Mouse (Mus musculus): ENCODE measurements around the gene Nsun6. TPM values are rescaled to one million over a fixed set of nuclear protein-coding genes. Genes with fewer than 3 reads are reported as not detected.

Nsun6 gene
- polyA plus RNA-seq, 2 experiments, result 1.6 to 3.2 TPM

GRCm38 (mm10) chr2:15058227-15058626 lies 3.4 kb upstream of the Nsun6 start:
- no peaks in the 10 kb centered on the region for H3K9me3 ChIP-seq (ENCODE audit: control insufficient read depth, low read length)
- WGBS (ENCODE audit: insufficient replicate concordance), result 77% methylated on average over 5 of the region's 5 CpGs
- peaks cover 0 to 5% of the 10 kb centered on the region in 2 experiments; a peak in 3 of 4 replicates for H3K4me1 ChIP-seq (replicated peaks; ENCODE audit: control insufficient read depth in 2 of 2, insufficient read depth in 2 of 2, low read length in 1 of 2)
- ATAC-seq (ENCODE audit: insufficient read depth) (no peak), DNase-seq (ENCODE audit: low read depth in 3 of 3, low spot score in 3 of 3) (no peak)
- no peak overlapping the region for H3K27ac ChIP-seq
- no peak overlapping the region for H3K9ac ChIP-seq (replicated peaks)
- H3K4me2 ChIP-seq (ENCODE audit: low read depth), result no peak overlapping the region
- no peaks in the 10 kb centered on the region for H3K36me3 ChIP-seq (replicated peaks; ENCODE audit: control insufficient read depth, insufficient read depth, low read depth)
- no peak for TF ChIP-seq CTCF (IDR thresholded peaks at IDR 0.05; ENCODE audit: low read depth)
- TF ChIP-seq EP300 (IDR thresholded peaks at IDR 0.05; ENCODE audit: low read depth), result no peak
- no peaks in the 10 kb centered on the region for H3K27me3 ChIP-seq (ENCODE audit: control insufficient read depth, insufficient read depth, low read length)
- H3K4me3 ChIP-seq (ENCODE audit: insufficient read depth in 1 of 2, low read depth in 2 of 2, low read length in 2 of 2), result no peak overlapping the region

GRCm38 (mm10) chr2:15055741-15056151 lies 877 bp upstream of the Nsun6 start:
- DNase-seq (ENCODE audit: low read depth in 3 of 3, low spot score in 3 of 3) (peak in 1 of 3 experiments; percentile 13), ATAC-seq (ENCODE audit: insufficient read depth) (no peak)

GRCm38 (mm10) chr2:15054496-15054895 lies 373 bp downstream of the Nsun6 start:
- Histone ChIP-seq H3K27ac (peak overlapping the region; percentile 16), H3K9me3 (ENCODE audit: control insufficient read depth, low read length) (no peaks in the 10 kb centered on the region), H3K4me3 (ENCODE audit: insufficient read depth in 1 of 2, low read depth in 2 of 2, low read length in 2 of 2) (peak overlapping the region; percentile 69 to 88), H3K4me2 (ENCODE audit: low read depth) (peak overlapping the region; percentile 75), H3K4me1 (replicated peaks; ENCODE audit: control insufficient read depth in 2 of 2, insufficient read depth in 2 of 2, low read length in 1 of 2) (peaks cover 3 to 5% of the 10 kb centered on the region in 2 experiments), H3K27me3 (ENCODE audit: control insufficient read depth, insufficient read depth, low read length) (no peaks in the 10 kb centered on the region), H3K36me3 (replicated peaks; ENCODE audit: control insufficient read depth, insufficient read depth, low read depth) (no peaks in the 10 kb centered on the region), H3K9ac (replicated peaks) (peak overlapping the region; percentile 72)
- DNase-seq (ENCODE audit: low read depth in 3 of 3, low spot score in 3 of 3), result no peak
- ATAC-seq (ENCODE audit: insufficient read depth), result peak; percentile 27; the same call in 1 of the 2 replicates
- TF ChIP-seq EP300 (IDR thresholded peaks at IDR 0.05; ENCODE audit: low read depth) (no peak), CTCF (IDR thresholded peaks at IDR 0.05; ENCODE audit: low read depth) (no peak)
- WGBS (ENCODE audit: insufficient replicate concordance), result 29% methylated on average over 10 of the region's 10 CpGs

More at GRCm38 (mm10) chr2:15055741-15056151, 877 bp upstream of the Nsun6 start:
- Histone ChIP-seq H3K4me2 (ENCODE audit: low read depth) (peak overlapping the region; percentile 75), H3K4me1 (replicated peaks; ENCODE audit: control insufficient read depth in 2 of 2, insufficient read depth in 2 of 2, low read length in 1 of 2) (peaks cover 0 to 5% of the 10 kb centered on the region in 2 experiments; a peak in 3 of 4 replicates), H3K27ac (peak overlapping the region; percentile 1), H3K4me3 (ENCODE audit: insufficient read depth in 1 of 2, low read depth in 2 of 2, low read length in 2 of 2) (peak overlapping the region; percentile 69 to 87), H3K9me3 (ENCODE audit: control insufficient read depth, low read length) (no peaks in the 10 kb centered on the region), H3K27me3 (ENCODE audit: control insufficient read depth, insufficient read depth, low read length) (no peaks in the 10 kb centered on the region), H3K36me3 (replicated peaks; ENCODE audit: control insufficient read depth, insufficient read depth, low read depth) (no peaks in the 10 kb centered on the region), H3K9ac (replicated peaks) (peak overlapping the region; percentile 78)
- TF ChIP-seq EP300 (IDR thresholded peaks at IDR 0.05; ENCODE audit: low read depth), result no peak
- no peak for TF ChIP-seq CTCF (IDR thresholded peaks at IDR 0.05; ENCODE audit: low read depth)
- under 1% methylated on average over 15 of the region's 15 CpGs for WGBS (ENCODE audit: insufficient replicate concordance)

GRCm38 (mm10) chr2:15049117-15049873 lies 5.6 kb downstream of the Nsun6 start, which contains the start of gene Arl5b:
TSS of gene Arl5b (plus strand) at chr2:15049395.
- peaks cover 5 to 7% of the 10 kb centered on the region in 2 experiments for H3K4me1 ChIP-seq (replicated peaks; ENCODE audit: control insufficient read depth in 2 of 2, insufficient read depth in 2 of 2, low read length in 1 of 2)
- peak; percentile 99 for ATAC-seq (ENCODE audit: insufficient read depth)
- no peaks in the 10 kb centered on the region for H3K36me3 ChIP-seq (replicated peaks; ENCODE audit: control insufficient read depth, insufficient read depth, low read depth)
- H3K9me3 ChIP-seq (ENCODE audit: control insufficient read depth, low read length), result no peaks in the 10 kb centered on the region
- 6% methylated on average over 20 of the region's 20 CpGs for WGBS (ENCODE audit: insufficient replicate concordance)
- H3K27me3 ChIP-seq (ENCODE audit: control insufficient read depth, insufficient read depth, low read length), result no peaks in the 10 kb centered on the region
- peak within 1 kb of the TSS; percentile 76 to 99 for H3K4me3 ChIP-seq (ENCODE audit: insufficient read depth in 1 of 2, low read depth in 2 of 2, low read length in 2 of 2)
- peak within 1 kb of the TSS; percentile 85 for H3K4me2 ChIP-seq (ENCODE audit: low read depth)
- H3K27ac ChIP-seq, result peak within 1 kb of the TSS; percentile 85
- peak within 1 kb of the TSS; percentile 81 for H3K9ac ChIP-seq (replicated peaks)
- peak; percentile 26; the same call in 1 of the 2 replicates for TF ChIP-seq CTCF (IDR thresholded peaks at IDR 0.05; ENCODE audit: low read depth)
- no peak for TF ChIP-seq EP300 (IDR thresholded peaks at IDR 0.05; ENCODE audit: low read depth)
- DNase-seq (ENCODE audit: low read depth in 3 of 3, low spot score in 3 of 3), result peak; percentile 88 to 94 (median 90)

- Histone ChIP-seq H3K4me1 (replicated peaks; ENCODE audit: control insufficient read depth in 2 of 2, insufficient read depth in 2 of 2, low read length in 1 of 2) (no peaks in the 10 kb centered on the region), H3K27ac (no peak overlapping the region), H3K36me3 (replicated peaks; ENCODE audit: control insufficient read depth, insufficient read depth, low read depth) (no peaks in the 10 kb centered on the region), H3K27me3 (ENCODE audit: control insufficient read depth, insufficient read depth, low read length) (no peaks in the 10 kb centered on the region), H3K9ac (replicated peaks) (no peak overlapping the region), H3K4me3 (ENCODE audit: insufficient read depth in 1 of 2, low read depth in 2 of 2, low read length in 2 of 2) (no peak overlapping the region), H3K4me2 (ENCODE audit: low read depth) (no peak overlapping the region), H3K9me3 (ENCODE audit: control insufficient read depth, low read length) (no peaks in the 10 kb centered on the region)
- DNase-seq (ENCODE audit: low read depth in 3 of 3, low spot score in 3 of 3) (no peak), ATAC-seq (ENCODE audit: insufficient read depth) (no peak)
- WGBS (ENCODE audit: insufficient replicate concordance), result 46% methylated on average over 5 of the region's 5 CpGs
- TF ChIP-seq CTCF (IDR thresholded peaks at IDR 0.05; ENCODE audit: low read depth) (peak; percentile 57), EP300 (IDR thresholded peaks at IDR 0.05; ENCODE audit: low read depth) (no peak)
Measured at GRCm38 (mm10) chr2:15040326-15040725, 14.5 kb downstream of the Nsun6 start.
